Mouse (Mus musculus): ENCODE results near the gene Fam120a.

GRCm38 (mm10) chr13:48872726-48873125, 95.1 kb downstream of the Fam120a start:
- TF ChIP-seq MAX (IDR thresholded peaks at IDR 0.05) (no peak), CTCF (IDR thresholded peaks at IDR 0.05; ENCODE audit: control insufficient read depth, insufficient read depth, insufficient read length) (no peak), USF1 (IDR thresholded peaks at IDR 0.05; ENCODE audit: low read depth) (no peak), CEBPB (IDR thresholded peaks at IDR 0.05; ENCODE audit: low read depth) (no peak), MYOD1 (IDR thresholded peaks at IDR 0.05; ENCODE audit: control insufficient read depth, insufficient read length, low read depth) (no peak)

All from C2C12 (cell line).